Mouse (Mus musculus) cerebellum, postnatal 10 days (tissue): Measurements from ENCODE around the gene Tigd4.
"Not testable (repeated sequence)": the region's sequence is repeated elsewhere in the genome, so short reads cannot be mapped to it uniquely, and the experiment has no call there.

ENCODE experiments used
- DNase-seq, 2 experiments: peaks; one replicate each; pipeline ENCODE4 v3.0.0; 2021; ENCODE audit warnings: mixed read lengths in 2 of 2

Tigd4 gene

DNA sequence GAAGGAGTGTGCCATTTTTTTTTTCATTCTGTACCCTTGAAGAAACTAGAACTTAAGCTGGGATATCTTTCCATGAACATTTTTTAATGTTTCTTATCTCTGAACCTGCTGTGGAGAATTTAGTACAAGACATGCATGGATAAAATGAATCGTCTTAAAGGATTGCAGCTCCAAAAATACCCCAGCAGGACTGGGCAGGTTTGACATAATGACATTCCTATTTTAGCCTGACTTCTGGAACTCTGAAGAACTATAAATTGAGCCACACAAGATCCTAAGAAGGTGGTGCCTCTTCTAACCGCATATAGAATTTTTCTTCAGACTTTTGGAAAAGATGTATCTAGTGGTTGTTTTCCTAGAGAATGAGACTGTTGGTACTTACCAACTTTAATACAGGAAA is at the start of gene Tigd4:
Gene Tigd4, plus strand, starts transcription at position 301 of the 400 bp plus-strand sequence.
- DNase-seq: no peak

- DNase-seq: no peak
These were observed 46.2 kb upstream of the Tigd4 start for GRCm38 (mm10) chr3:84547177-84547576.

- DNase-seq: no peak
These were observed 37.6 kb upstream of the Tigd4 start for GRCm38 (mm10) chr3:84555780-84556179.

DNA sequence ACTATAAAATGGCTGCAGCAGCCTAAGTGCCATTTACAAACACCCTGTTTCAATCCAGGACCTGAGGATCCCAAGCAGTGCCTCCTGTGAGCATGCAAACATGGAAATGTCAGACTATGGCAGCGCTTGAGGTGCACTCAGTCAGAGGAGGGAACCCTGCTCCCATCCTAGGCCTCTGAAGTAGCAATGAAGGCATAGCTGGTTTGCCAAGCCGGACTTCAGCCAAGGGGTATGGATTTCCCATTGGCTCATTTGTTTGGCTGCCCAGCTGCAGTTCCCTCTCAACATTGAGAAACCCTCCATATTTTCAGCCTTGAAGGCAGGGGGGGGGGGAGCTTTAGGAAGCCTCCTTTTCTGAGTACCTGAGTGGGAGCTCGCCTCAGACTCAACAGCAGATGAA is 35.1 kb upstream of the Tigd4 start:
- DNase-seq: peak; percentile 21 to 30

GRCm38 (mm10) chr3:84562911-84563310 is 30.5 kb upstream of the Tigd4 start:
- DNase-seq: not testable (repeated sequence)

DNA sequence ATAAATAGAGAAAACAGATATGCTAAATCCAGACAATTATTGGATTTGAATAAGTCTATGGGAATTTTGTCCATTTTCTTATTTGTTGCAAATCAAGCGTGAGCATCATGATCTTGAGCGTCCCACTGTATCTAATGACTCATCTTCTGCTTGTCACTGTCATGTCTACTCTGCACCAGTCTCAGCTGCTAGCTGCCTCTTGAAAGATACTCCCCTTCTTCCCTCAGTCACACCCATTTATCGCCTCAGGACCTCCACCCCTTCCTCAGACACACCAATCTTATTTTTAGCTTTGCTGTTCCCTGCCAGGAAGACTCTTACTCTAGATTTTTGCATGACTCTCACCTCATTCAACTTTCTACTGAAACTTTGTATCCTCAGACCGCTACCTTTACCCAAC is 30.0 kb upstream of the Tigd4 start:
- DNase-seq: no peak

DNA sequence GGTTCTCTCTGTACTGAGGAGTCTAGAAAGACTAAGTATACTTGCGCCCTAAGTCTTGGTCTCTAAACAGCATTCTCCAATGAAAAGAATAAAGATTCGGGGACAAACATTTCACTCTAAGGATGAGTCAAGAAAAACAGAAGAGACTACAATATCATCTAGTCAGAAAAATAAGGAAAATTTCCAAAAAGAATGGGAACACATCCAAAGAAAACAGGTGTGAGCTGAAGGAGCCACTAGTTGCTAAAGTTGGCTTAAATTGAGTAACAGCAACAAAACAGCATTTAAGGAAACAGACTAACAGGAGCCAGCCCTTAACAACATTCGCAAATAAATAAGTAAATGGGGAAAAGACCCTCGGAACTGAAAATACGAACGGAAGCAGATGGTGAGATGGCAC is 24.8 kb upstream of the Tigd4 start:
- DNase-seq: peak in 1 of 2 experiments; percentile 53

DNA sequence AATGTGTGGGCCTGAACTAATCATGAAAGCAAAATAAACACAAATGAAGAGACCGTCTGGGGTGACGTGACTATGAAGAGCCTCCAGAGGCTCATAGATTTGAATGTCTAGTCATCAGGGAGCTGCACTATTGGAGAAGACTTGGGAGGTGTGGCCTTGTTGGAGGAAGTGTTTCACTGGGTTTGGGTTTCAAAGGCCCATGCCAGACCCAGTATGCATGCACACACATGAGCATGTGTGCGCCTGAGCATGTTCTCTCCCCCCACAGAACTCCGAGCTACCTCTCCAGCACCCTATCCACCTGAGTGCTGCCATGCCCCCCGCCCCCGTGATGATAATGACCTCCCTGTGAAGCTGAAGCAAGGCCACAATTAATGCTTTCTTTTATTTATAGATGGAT is 23.8 kb upstream of the Tigd4 start:
- no peak for DNase-seq

- no peak for DNase-seq
These were observed 22.9 kb upstream of the Tigd4 start for GRCm38 (mm10) chr3:84570501-84570900.

- no peak for DNase-seq
These were observed 12.7 kb upstream of the Tigd4 start for GRCm38 (mm10) chr3:84580716-84581115.

DNA sequence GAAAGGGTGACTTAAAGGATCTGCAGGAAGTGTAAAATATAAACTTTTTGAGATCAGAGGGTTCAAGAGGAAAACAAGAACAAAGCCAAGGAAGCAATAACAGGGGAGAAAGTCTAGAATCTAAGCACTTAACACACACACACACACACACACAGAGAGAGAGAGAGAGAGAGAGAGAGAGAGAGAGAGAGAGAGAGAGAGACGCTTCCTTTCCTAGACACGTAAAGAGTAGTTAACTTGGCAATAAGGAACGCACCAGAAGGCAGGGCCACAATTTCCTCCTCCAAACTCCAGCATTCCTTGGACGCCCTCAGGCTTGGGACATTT is 11.7 kb upstream of the Tigd4 start:
- no peak for DNase-seq

- peak; percentile 99 for DNase-seq
These were observed 11.1 kb upstream of the Tigd4 start, which contains the start of gene Arfip1 for GRCm38 (mm10) chr3:84582023-84582912. Gene Arfip1, minus strand, starts transcription at chr3:84582625.

- no peak for DNase-seq
These were observed 10.5 kb upstream of the Tigd4 start for GRCm38 (mm10) chr3:84582913-84583276.

DNA sequence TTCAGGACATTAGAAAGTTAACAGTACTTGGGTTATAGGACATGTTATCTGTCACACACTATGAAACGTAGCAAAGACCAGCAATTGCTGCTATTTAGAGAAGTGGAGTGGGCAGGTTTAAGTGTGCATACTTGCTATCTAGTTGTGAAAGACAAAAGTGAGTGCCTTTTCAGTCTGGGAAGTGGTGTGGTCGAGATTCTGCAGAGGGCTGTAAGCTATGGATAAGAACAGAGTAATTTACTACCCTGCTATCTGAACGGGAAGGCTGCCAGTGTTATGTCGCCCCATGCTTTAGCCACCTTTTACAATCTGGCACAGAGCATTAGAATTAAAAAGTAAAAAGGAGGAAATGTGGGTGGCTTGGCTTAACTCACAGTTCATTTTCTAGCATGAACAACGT is 6.6 kb upstream of the Tigd4 start:
- DNase-seq: no peak

DNA sequence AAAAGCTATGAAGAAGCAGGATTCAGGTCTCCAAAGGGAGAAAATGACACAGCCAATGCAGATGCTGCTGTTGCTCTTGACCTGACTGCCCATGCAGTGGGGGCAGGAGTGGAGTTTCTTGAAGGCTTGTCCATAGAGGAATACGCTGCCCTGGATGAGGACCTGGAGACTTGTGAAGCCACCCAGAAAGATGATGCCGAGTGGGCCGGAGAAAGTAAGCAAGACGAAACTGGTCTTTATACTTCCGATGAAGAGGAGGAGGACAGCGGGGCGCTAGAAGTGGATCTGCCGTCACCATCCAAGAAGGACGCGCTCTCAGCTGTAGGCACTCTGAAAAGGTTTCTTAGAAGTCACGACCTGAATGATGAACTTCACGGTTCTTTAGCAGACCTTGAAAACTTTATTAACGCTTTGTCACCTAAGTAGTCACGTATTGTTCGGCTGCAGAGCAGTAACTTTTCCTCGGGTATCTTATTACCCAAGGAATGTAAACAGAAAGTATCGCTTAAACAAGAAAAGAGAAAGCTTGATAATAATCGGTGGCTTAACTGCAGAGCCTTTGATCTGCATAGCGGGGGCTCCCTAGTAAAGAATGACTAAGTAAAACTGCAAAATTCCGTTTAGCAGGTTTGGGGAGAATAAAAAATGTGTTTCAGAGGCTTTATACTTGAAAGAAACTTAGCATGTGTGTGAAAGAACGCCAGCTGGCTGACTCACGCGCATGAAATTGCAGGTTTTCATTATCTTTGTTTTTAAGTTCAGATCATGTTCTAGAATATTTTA is 1.7 kb downstream of the Tigd4 start:
- no peak for DNase-seq

GRCm38 (mm10) chr3:84595677-84596234 is 2.4 kb downstream of the Tigd4 start:
- DNase-seq: no peak

- DNase-seq: no peak
These were observed 4.8 kb downstream of the Tigd4 start for GRCm38 (mm10) chr3:84597996-84598734.

DNA sequence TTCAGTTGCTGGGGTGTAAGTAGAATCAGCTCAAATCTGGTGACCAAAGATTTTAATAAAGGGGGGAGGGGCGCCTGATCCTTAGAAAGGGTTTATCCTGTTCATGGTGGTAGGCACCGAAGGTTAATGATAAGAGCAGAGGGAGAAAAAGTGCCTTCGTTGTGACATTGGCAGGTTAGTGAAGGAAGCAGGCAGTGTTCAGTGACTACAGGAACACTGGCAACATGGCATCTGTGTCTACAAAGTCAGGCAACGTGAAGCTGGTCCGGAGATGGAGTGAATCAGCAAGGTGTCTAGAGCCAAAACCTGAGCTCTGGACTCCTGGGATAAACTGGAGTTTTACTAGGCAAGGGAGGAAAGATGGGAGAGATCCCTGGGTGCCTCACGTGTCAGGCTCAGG is 5.4 kb downstream of the Tigd4 start:
- DNase-seq: no peak

DNA sequence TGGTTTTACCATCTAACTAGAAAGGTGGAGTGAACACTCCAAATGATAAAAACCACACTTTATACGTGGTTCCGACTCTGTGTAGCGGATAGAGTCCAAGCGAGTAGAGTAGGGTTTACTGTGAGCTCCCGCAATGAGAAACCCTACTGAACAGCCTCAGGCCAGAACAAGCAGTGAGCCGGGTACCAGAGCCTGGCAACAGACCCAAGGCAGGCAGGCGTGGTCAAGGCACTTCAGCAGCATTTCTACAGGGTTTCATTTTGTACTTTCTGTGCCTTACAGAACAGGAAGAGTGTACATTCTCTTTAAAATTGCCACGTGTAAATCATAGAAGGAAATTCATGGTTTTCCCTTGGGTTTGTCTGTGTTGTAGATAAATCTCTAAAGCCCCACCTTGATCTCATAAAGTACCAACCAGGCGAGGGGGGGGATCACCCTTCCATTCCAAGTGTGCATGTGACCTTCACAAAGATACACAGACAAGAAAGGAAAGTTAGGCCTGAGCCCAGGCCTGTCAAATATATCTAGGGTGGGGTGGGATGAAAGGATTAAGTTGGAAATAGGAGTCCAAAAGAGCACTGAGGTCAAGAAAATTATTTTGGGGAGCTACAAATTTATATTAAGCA is 8.6 kb downstream of the Tigd4 start:
- DNase-seq: no peak

DNA sequence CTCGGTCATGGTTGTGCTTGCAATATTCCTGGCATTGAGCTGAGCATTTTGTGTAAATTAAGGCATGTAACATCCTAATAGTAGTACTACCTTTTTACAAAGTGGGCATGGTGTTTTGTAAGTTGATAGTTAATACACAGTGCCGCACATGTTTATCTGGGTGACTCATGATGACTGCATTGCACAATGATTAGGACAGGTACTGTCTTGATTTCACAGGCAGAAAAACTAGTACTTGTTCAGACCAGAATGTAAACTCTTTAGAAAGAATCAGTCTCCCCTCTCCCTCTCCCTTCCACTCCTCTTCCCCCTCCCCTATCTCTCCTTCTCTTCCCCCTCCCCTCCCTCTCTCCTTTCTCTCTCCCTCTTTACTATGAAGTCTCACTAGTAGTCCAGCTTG is 9.4 kb downstream of the Tigd4 start:
- DNase-seq: no peak

DNA sequence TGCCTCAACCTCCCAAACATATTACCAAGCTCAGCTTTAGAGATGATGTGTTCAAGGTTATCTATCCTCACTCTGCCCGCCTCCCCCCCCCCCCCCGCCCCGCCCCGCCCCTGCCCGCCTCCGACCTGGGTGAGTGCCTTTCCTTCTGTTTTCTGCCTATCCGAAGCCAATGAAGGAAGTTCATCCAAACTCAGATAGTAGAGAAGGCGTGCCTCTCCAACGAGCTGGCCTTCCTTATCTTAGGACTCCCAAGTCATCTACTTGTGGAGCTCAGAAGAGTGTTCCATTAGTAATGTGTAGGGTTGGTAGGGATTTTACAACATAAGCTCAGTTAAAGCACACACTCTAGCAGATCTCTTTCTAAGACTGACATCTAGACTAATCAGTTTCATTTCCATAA is 9.8 kb downstream of the Tigd4 start:
- DNase-seq: no peak

GRCm38 (mm10) chr3:84610183-84610710 is 16.9 kb downstream of the Tigd4 start:
- DNase-seq: no peak
